Mouse (Mus musculus): ENCODE results near the gene Stap1.

The Stap1 gene

GRCm38 (mm10) chr5:86128749-86129148 lies 57.2 kb downstream of the Stap1 start:
- DNase-seq (ENCODE audit: low spot score): no peak

GRCm38 (mm10) chr5:86129828-86130227 lies 58.3 kb downstream of the Stap1 start:
- no peak for DNase-seq (ENCODE audit: low spot score)
